Mouse (Mus musculus) limb, embryonic 14.5 days (tissue): Measurements from ENCODE around the gene Gm20661. TPM values are rescaled to one million over a fixed set of nuclear protein-coding genes. Genes with fewer than 3 reads are reported as not detected.

Experiments used
- ATAC-seq: fragments of 200-750 bp; cut with Nextera tagmentation; 2 replicates; pipeline ENCODE4 v1.8.0; 2017; ENCODE audit warnings: low read depth, moderate number of reproducible peaks, moderate TSS enrichment; ENCODE audit not compliant: low FRiP score
- DNase-seq: peaks from one replicate; pipeline ENCODE4 v3.0.0-alpha.2; 2015; ENCODE audit warnings: low spot score
- H3K27ac ChIP-seq: fragments of 300-500 bp; sonication (generic); replicated peaks from 2 replicates; pipeline ENCODE4 v1.5.1; 2014; ENCODE audit warnings: low read depth, mild to moderate bottlenecking, low read length, moderate library complexity, mixed read lengths
- H3K27me3 ChIP-seq: fragments of 300-500 bp; sonication (generic); 2 replicates; pipeline ENCODE4 v1.6.1; 2014; ENCODE audit warnings: low read length, mixed read lengths; ENCODE audit not compliant: control insufficient read depth, insufficient read depth
- H3K36me3 ChIP-seq: fragments of 300-500 bp; sonication (generic); 2 replicates; pipeline ENCODE4 v1.6.1; 2014; ENCODE audit warnings: mild to moderate bottlenecking, low read length, moderate library complexity, mixed read lengths; ENCODE audit not compliant: control insufficient read depth, insufficient read depth
- H3K4me1 ChIP-seq: fragments of 300-500 bp; sonication (generic); 2 replicates; pipeline ENCODE4 v1.6.1; 2014; ENCODE audit warnings: antibody characterized with exemption, low read length, mixed read lengths; ENCODE audit not compliant: control insufficient read depth, insufficient read depth
- H3K4me2 ChIP-seq: fragments of 300-500 bp; sonication (generic); replicated peaks from 2 replicates; pipeline ENCODE4 v1.6.1; 2014; ENCODE audit warnings: low read depth, mild to moderate bottlenecking, low read length, moderate library complexity; ENCODE audit not compliant: severe bottlenecking
- H3K4me3 ChIP-seq: fragments of 300-500 bp; sonication (generic); replicated peaks from 2 replicates; pipeline ENCODE4 v1.5.1; 2014; ENCODE audit warnings: low read length
- H3K9ac ChIP-seq: fragments of 300-500 bp; sonication (generic); 2 replicates; pipeline ENCODE4 v1.6.1; 2014; ENCODE audit warnings: mild to moderate bottlenecking, low read depth, low read length, moderate library complexity; ENCODE audit not compliant: severe bottlenecking
- H3K9me3 ChIP-seq: fragments of 300-500 bp; sonication (generic); 2 replicates; pipeline ENCODE4 v1.6.1; 2016; ENCODE audit warnings: low read length; ENCODE audit not compliant: control insufficient read depth
- POLR2A ChIP-seq: fragments of 200-500 bp; IDR thresholded peaks from 2 replicates; pipeline ENCODE4 v1.8.0; 2012; ENCODE audit warnings: inconsistent platforms, mild to moderate bottlenecking, moderate library complexity, borderline replicate concordance; ENCODE audit not compliant: insufficient read depth, insufficient read length; ENCODE audit errors: extremely low read depth
- WGBS: fragments of 180-500 bp; shearing (Covaris S2); extraction: QIAGEN DNeasy Blood & Tissue Kit; methylation state at CpG from one replicate; pipeline ENCODE4 v1.1.7; 2014; 5-methylcytosine and 5-hydroxymethylcytosine counted together
- polyA plus RNA-seq, 2 experiments: library from polyadenylated mRNA; depleted of rRNA in 1 of 2; stranded (reverse) in 1 of 2; unstranded in 1 of 2; fragments of >200 nt; fragmentation: Nextera tagmentation in 1 of 2; extraction: Ambion mirVana in 1 of 2; gene quantifications; 2 replicates each; pipeline versions ENCODE4 v1.2.1 to v1.2.3; 2012 to 2014

Gm20661 gene
- polyA plus RNA-seq, 2 experiments, result 7.9 to 16.7 TPM

- WGBS, result 97% methylated on average over 2 of the region's 2 CpGs
- Histone ChIP-seq H3K36me3 (peaks cover 75% of the 10 kb centered on the region), H3K27me3 (no peaks in the 10 kb centered on the region), H3K4me2 (no peak overlapping the region), H3K9ac (no peak overlapping the region), H3K27ac (no peak overlapping the region), H3K4me1 (no peaks in the 10 kb centered on the region), H3K4me3 (no peak overlapping the region), H3K9me3 (no peaks in the 10 kb centered on the region)
- no peak for TF ChIP-seq POLR2A
- DNase-seq, result no peak
- no peak for ATAC-seq
Measured at GRCm38 (mm10) chr9:108035331-108036156, 52.7 kb downstream of the Gm20661 start.

Other genes with a start within 250 kb of the Gm20661 start
- gene Rbm5, start 212.1 kb upstream of the Gm20661 start, polyA plus RNA-seq (2012; rRNA removed), result 185 and 196 TPM in 2 replicates
- gene Rbm5, start 212.1 kb upstream of the Gm20661 start, polyA plus RNA-seq (2014; fragmentation: Nextera tagmentation; extraction: Ambion mirVana), result 163 and 181 TPM in 2 replicates
- 49.9 and 68.2 TPM in 2 replicates for gene Rbm6, start 109.8 kb upstream of the Gm20661 start, polyA plus RNA-seq (2012; rRNA removed)
- 56.1 and 63.0 TPM in 2 replicates for gene Rbm6, start 109.8 kb upstream of the Gm20661 start, polyA plus RNA-seq (2014; fragmentation: Nextera tagmentation; extraction: Ambion mirVana)
- 20.0 and 24.1 TPM in 2 replicates for gene Mon1a, start 94.9 kb upstream of the Gm20661 start, polyA plus RNA-seq (2012; rRNA removed)
- gene Mon1a, start 94.9 kb upstream of the Gm20661 start, polyA plus RNA-seq (2014; fragmentation: Nextera tagmentation; extraction: Ambion mirVana), result 12.3 and 15.3 TPM in 2 replicates
- 14.1 and 21.9 TPM in 2 replicates for gene Mst1r, start 76.2 kb upstream of the Gm20661 start, polyA plus RNA-seq (2012; rRNA removed)
- 1.4 and 2.3 TPM in 2 replicates for gene Mst1r, start 76.2 kb upstream of the Gm20661 start, polyA plus RNA-seq (2014; fragmentation: Nextera tagmentation; extraction: Ambion mirVana)
- 0.03 TPM in 1 of 2 replicates, not detected in the other for gene Actl11, start 54.6 kb upstream of the Gm20661 start, polyA plus RNA-seq (2012; rRNA removed)
- gene Actl11, start 54.6 kb upstream of the Gm20661 start, polyA plus RNA-seq (2014; fragmentation: Nextera tagmentation; extraction: Ambion mirVana), result not detected in 2 replicates
- gene Camkv, start 47.4 kb upstream of the Gm20661 start, polyA plus RNA-seq (2012; rRNA removed), result 14.2 and 16.7 TPM in 2 replicates
- 3.5 and 4.5 TPM in 2 replicates for gene Camkv, start 47.4 kb upstream of the Gm20661 start, polyA plus RNA-seq (2014; fragmentation: Nextera tagmentation; extraction: Ambion mirVana)
- 10.5 and 14.3 TPM in 2 replicates for gene Traip, start 32.9 kb upstream of the Gm20661 start, polyA plus RNA-seq (2012; rRNA removed)
- 18.6 and 22.5 TPM in 2 replicates for gene Traip, start 32.9 kb upstream of the Gm20661 start, polyA plus RNA-seq (2014; fragmentation: Nextera tagmentation; extraction: Ambion mirVana)
- 28.2 and 33.6 TPM in 2 replicates for gene Uba7, start 7.6 kb upstream of the Gm20661 start, polyA plus RNA-seq (2012; rRNA removed)
- 32.2 and 33.4 TPM in 2 replicates for gene Uba7, start 7.6 kb upstream of the Gm20661 start, polyA plus RNA-seq (2014; fragmentation: Nextera tagmentation; extraction: Ambion mirVana)
- 79.6 and 84.6 TPM in 2 replicates for gene Inka1, start 2.8 kb downstream of the Gm20661 start, polyA plus RNA-seq (2012; rRNA removed)
- gene Inka1, start 2.8 kb downstream of the Gm20661 start, polyA plus RNA-seq (2014; fragmentation: Nextera tagmentation; extraction: Ambion mirVana), result 112 and 118 TPM in 2 replicates
- 63.3 and 98.3 TPM in 2 replicates for gene Cdhr4, start 9.4 kb downstream of the Gm20661 start, polyA plus RNA-seq (2012; rRNA removed)
- gene Cdhr4, start 9.4 kb downstream of the Gm20661 start, polyA plus RNA-seq (2014; fragmentation: Nextera tagmentation; extraction: Ambion mirVana), result 13.0 and 20.6 TPM in 2 replicates
- 6.8 and 12.4 TPM in 2 replicates for gene Gm20662, start 13.3 kb downstream of the Gm20661 start, polyA plus RNA-seq (2012; rRNA removed)
- 0.66 and 0.76 TPM in 2 replicates for gene Gm20662, start 13.3 kb downstream of the Gm20661 start, polyA plus RNA-seq (2014; fragmentation: Nextera tagmentation; extraction: Ambion mirVana)
- gene Ip6k1, start 19.4 kb downstream of the Gm20661 start, polyA plus RNA-seq (2012; rRNA removed), result 83.3 and 105 TPM in 2 replicates
- 34.6 and 40.4 TPM in 2 replicates for gene Ip6k1, start 19.4 kb downstream of the Gm20661 start, polyA plus RNA-seq (2014; fragmentation: Nextera tagmentation; extraction: Ambion mirVana)
- gene Gmppb, start 66.2 kb downstream of the Gm20661 start, polyA plus RNA-seq (2012; rRNA removed), result 30.4 and 32.1 TPM in 2 replicates
- gene Gmppb, start 66.2 kb downstream of the Gm20661 start, polyA plus RNA-seq (2014; fragmentation: Nextera tagmentation; extraction: Ambion mirVana), result 37.4 and 41.3 TPM in 2 replicates
- gene Amigo3, start 70.1 kb downstream of the Gm20661 start, polyA plus RNA-seq (2012; rRNA removed), result 5.0 and 6.8 TPM in 2 replicates
- gene Amigo3, start 70.1 kb downstream of the Gm20661 start, polyA plus RNA-seq (2014; fragmentation: Nextera tagmentation; extraction: Ambion mirVana), result 4.7 and 4.8 TPM in 2 replicates
- 0.93 and 1.1 TPM in 2 replicates for gene Mst1, start 97.4 kb downstream of the Gm20661 start, polyA plus RNA-seq (2012; rRNA removed)
- gene Mst1, start 97.4 kb downstream of the Gm20661 start, polyA plus RNA-seq (2014; fragmentation: Nextera tagmentation; extraction: Ambion mirVana), result 1.3 and 1.6 TPM in 2 replicates
- 67.9 and 89.0 TPM in 2 replicates for gene Rnf123, start 100.3 kb downstream of the Gm20661 start, polyA plus RNA-seq (2012; rRNA removed)
- 32.4 and 33.0 TPM in 2 replicates for gene Rnf123, start 100.3 kb downstream of the Gm20661 start, polyA plus RNA-seq (2014; fragmentation: Nextera tagmentation; extraction: Ambion mirVana)
- gene Apeh, start 111.5 kb downstream of the Gm20661 start, polyA plus RNA-seq (2012; rRNA removed), result 55.6 and 64.6 TPM in 2 replicates
- gene Apeh, start 111.5 kb downstream of the Gm20661 start, polyA plus RNA-seq (2014; fragmentation: Nextera tagmentation; extraction: Ambion mirVana), result 38.6 and 41.3 TPM in 2 replicates
- 1.1 and 1.3 TPM in 2 replicates for gene Bsn, start 207.3 kb downstream of the Gm20661 start, polyA plus RNA-seq (2012; rRNA removed)
- gene Bsn, start 207.3 kb downstream of the Gm20661 start, polyA plus RNA-seq (2014; fragmentation: Nextera tagmentation; extraction: Ambion mirVana), result 0.68 and 0.73 TPM in 2 replicates